Mouse (Mus musculus): ENCODE results near the gene Pter.

DNA sequence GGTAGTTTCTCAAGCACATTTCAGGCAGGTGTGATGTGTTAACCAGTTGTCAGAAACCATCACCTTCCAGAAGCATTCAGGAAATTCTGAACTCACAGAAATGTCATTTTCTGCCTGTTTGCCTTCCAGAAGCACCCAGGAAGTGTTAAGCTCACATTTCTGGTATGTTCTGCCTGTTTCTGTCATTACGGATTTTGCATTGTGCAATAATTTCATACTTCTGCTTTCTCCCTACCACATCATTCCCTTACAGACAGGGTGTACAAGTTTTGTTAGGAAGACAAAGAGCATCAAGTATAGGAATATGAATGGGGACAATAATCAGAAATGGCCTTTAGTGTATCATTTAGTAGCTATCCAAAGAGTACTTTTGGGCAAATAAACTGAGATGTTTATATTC is 42.8 kb upstream of the Pter start:
- TF ChIP-seq CTCF (conservative IDR thresholded peaks at IDR 0.05; ENCODE audit: low read length) (no peak), NANOG (IDR thresholded peaks at IDR 0.05; ENCODE audit: borderline replicate concordance, low read length) (no peak), POU5F1 (IDR thresholded peaks at IDR 0.05; ENCODE audit: borderline replicate concordance, low read length) (no peak)
